Mouse (Mus musculus): ENCODE measurements around the gene Ugt1a8.

GRCm38 (mm10) chr1:88231803-88232499 lies 144.3 kb downstream of the Ugt1a8 start:
- TF ChIP-seq POLR2A (IDR thresholded peaks at IDR 0.05; ENCODE audit: low read depth, low read length) (no peak), CTCF (conservative IDR thresholded peaks at IDR 0.05; ENCODE audit: insufficient read depth, insufficient read length, low read depth, low read length) (no peak)
